Mouse (Mus musculus) limb, embryonic 12.5 days (tissue): ENCODE results near the gene Espn. TPM values are rescaled to one million over a fixed set of nuclear protein-coding genes. Genes with fewer than 3 reads are reported as not detected.

Experiments used
- ATAC-seq: fragments of 200-750 bp; cut with Nextera tagmentation; 2 replicates; pipeline ENCODE4 v1.8.0; 2017; ENCODE audit warnings: low read depth, moderate TSS enrichment; ENCODE audit not compliant: insufficient number of reproducible peaks, insufficient read depth, low FRiP score, low TSS enrichment
- H3K27ac ChIP-seq: fragments of 300-500 bp; sonication (generic); 2 replicates; pipeline ENCODE4 v1.5.1; 2016; ENCODE audit warnings: mild to moderate bottlenecking, moderate library complexity
- H3K27me3 ChIP-seq: fragments of 300-500 bp; sonication (generic); 2 replicates; pipeline ENCODE4 v1.6.1; 2016; ENCODE audit warnings: mild to moderate bottlenecking, moderate library complexity
- H3K36me3 ChIP-seq: fragments of 300-500 bp; sonication (generic); 2 replicates; pipeline ENCODE4 v1.6.1; 2016; ENCODE audit warnings: mild to moderate bottlenecking, moderate library complexity
- H3K4me1 ChIP-seq: fragments of 300-500 bp; sonication (generic); replicated peaks from 2 replicates; pipeline ENCODE4 v1.6.1; 2016
- H3K4me2 ChIP-seq: fragments of 300-500 bp; sonication (generic); 2 replicates; pipeline ENCODE4 v1.6.1; 2016; ENCODE audit warnings: mild to moderate bottlenecking, moderate library complexity
- H3K4me3 ChIP-seq: fragments of 300-500 bp; sonication (generic); replicated peaks from 2 replicates; pipeline ENCODE4 v1.5.1; 2016; ENCODE audit warnings: mild to moderate bottlenecking
- H3K9ac ChIP-seq: fragments of 300-500 bp; sonication (generic); replicated peaks from 2 replicates; pipeline ENCODE4 v1.6.1; 2016; ENCODE audit warnings: mild to moderate bottlenecking, moderate library complexity
- H3K9me3 ChIP-seq: fragments of 300-500 bp; sonication (generic); 2 replicates; pipeline ENCODE4 v1.6.1; 2016; ENCODE audit warnings: mild to moderate bottlenecking, moderate library complexity
- WGBS: fragments of 180-500 bp; shearing (Covaris S2); methylation state at CpG from one replicate; pipeline ENCODE4 v1.1.7; 2016; 5-methylcytosine and 5-hydroxymethylcytosine counted together
- polyA plus RNA-seq: library from polyadenylated mRNA; unstranded; fragments of >200 nt; fragmentation: Nextera tagmentation; extraction: Ambion mirVana; gene quantifications from 2 replicates; pipeline ENCODE4 v1.2.1, GENCODE M21; 2016

Espn gene
- polyA plus RNA-seq, 1 experiment from 2014 or later: 1.9 TPM

DNA sequence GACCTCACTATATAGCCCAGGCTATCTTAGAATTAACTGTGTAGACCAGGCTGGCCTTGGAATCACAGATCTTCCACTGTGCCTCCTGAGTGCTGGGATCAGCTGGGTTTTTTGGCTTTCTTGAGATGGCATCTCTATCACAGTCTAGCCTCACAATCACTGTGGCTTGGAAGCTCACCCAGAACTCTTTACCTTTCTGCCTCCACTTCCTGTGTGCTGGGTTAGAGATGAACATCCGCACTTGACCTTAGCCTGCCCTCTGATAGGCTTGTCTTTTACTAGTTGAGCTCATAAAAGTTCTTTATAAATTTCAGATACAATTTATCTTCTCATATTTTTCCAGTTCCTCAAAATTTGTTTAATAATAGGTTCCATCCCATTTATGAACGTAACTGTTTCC lies 36.5 kb upstream of the Espn start:
- WGBS: 96% methylated on average over 2 of the region's 2 CpGs
- Histone ChIP-seq H3K9ac (no peak overlapping the region), H3K27ac (no peak overlapping the region), H3K9me3 (no peaks in the 10 kb centered on the region), H3K4me1 (peaks cover 24% of the 10 kb centered on the region), H3K27me3 (no peaks in the 10 kb centered on the region), H3K4me2 (no peak overlapping the region), H3K4me3 (no peak overlapping the region), H3K36me3 (no peaks in the 10 kb centered on the region)
- ATAC-seq: no peak

DNA sequence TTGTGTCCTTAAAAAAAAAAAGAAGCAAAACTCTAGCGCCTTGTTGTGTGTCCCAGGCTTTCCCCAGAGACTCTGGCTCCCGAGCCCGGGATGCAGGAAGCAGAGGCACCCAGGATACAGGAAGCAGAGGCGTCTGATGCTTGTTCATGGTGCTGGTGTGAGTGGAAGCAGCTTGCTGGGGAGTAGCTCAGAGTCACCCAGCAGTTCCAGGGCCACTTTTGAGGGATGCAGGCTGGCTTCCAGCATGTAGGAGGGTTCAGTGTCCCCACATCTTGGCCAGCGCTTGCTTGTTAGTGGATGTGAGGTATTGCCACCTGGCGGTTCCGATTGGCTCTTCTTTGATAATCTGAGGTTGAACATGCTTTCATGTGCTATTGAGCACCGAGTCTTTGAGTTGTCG lies 35.0 kb upstream of the Espn start:
- Histone ChIP-seq H3K4me1 (peaks cover 24% of the 10 kb centered on the region), H3K4me2 (peak overlapping the region; percentile 58; the same call in 1 of the 2 replicates), H3K27me3 (no peaks in the 10 kb centered on the region), H3K36me3 (no peaks in the 10 kb centered on the region), H3K9ac (no peak overlapping the region), H3K4me3 (no peak overlapping the region), H3K27ac (no peak overlapping the region), H3K9me3 (no peaks in the 10 kb centered on the region)
- no peak for ATAC-seq
- WGBS: 88% methylated on average over 9 of the region's 9 CpGs

DNA sequence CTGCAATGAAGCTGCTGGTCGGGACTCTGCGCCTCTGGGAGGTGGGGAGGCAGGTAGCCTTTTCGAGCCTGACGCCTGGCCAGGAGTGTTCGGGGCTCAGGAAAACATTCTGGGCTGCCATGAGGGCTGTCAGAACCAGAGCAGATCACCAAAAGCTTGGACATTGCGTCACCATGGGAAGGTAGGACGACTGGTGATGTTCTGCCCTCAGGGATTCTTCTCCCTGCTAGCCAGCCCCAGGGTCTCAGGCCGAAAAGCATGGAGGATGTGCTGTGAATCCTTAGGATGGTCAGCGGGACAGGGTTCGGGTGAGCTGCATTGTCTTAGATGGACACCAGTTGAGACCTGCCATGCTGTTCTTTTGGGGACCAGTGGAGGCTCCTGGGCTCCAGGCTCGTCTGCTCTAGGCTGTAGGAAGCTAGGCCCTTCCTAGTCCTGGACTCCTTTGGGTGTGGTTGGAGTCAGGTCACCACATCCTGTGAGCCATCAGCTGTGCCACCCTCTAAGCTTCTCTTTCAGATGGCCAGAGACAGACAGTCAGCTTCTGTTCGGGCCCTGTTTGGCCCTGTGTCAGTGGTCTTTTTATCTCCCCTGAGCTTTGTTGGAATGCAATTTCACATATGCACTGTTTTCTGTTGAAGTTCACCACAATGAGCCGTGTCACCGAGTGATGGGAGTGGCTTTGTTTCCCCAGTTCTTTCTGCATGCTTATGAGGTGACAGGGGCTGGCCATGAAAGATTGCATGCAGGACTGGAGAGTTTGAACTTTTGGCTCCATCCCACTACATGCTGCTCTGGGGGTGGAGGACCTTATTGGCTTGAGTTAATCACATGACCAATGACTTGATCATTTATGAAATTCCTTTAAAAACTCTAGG lies 34.3 kb upstream of the Espn start:
- 45% methylated on average over 14 of the region's 14 CpGs for WGBS
- peak overlapping the region; percentile 92 for H3K27ac ChIP-seq
- peak overlapping the region; percentile 57 for H3K9ac ChIP-seq
- no peaks in the 10 kb centered on the region for H3K9me3 ChIP-seq
- peak overlapping the region; percentile 58 for H3K4me2 ChIP-seq
- H3K4me3 ChIP-seq: peak overlapping the region; percentile 27
- no peaks in the 10 kb centered on the region for H3K27me3 ChIP-seq
- H3K36me3 ChIP-seq: no peaks in the 10 kb centered on the region
- H3K4me1 ChIP-seq: peaks cover 24% of the 10 kb centered on the region
- ATAC-seq: no peak

GRCm38 (mm10) chr4:152185510-152186204 lies 33.5 kb upstream of the Espn start:
- peak; percentile 67 for ATAC-seq
- Histone ChIP-seq H3K27me3 (no peaks in the 10 kb centered on the region), H3K4me1 (peaks cover 24% of the 10 kb centered on the region), H3K27ac (peak overlapping the region; percentile 92), H3K9ac (peak overlapping the region; percentile 57), H3K4me2 (peak overlapping the region; percentile 58), H3K4me3 (peak overlapping the region; percentile 27), H3K36me3 (no peaks in the 10 kb centered on the region), H3K9me3 (no peaks in the 10 kb centered on the region)
- 4% methylated on average over 19 of the region's 19 CpGs for WGBS

GRCm38 (mm10) chr4:152185137-152185509 lies 33.0 kb upstream of the Espn start:
- H3K9ac ChIP-seq: peak overlapping the region; percentile 57; the same call in 1 of the 2 replicates
- H3K27ac ChIP-seq: peak overlapping the region; percentile 92
- no peaks in the 10 kb centered on the region for H3K9me3 ChIP-seq
- H3K36me3 ChIP-seq: no peaks in the 10 kb centered on the region
- H3K4me2 ChIP-seq: peak overlapping the region; percentile 58
- H3K27me3 ChIP-seq: peaks cover 2% of the 10 kb centered on the region; the same call in 1 of the 2 replicates
- H3K4me1 ChIP-seq: peaks cover 24% of the 10 kb centered on the region
- peak; percentile 64 for ATAC-seq
- 5% methylated on average over 3 of the region's 3 CpGs for WGBS
- peak overlapping the region; percentile 27; the same call in 1 of the 2 replicates for H3K4me3 ChIP-seq

- Histone ChIP-seq H3K4me3 (no peak overlapping the region), H3K27me3 (peaks cover 9% of the 10 kb centered on the region), H3K36me3 (no peaks in the 10 kb centered on the region), H3K4me1 (peaks cover 24% of the 10 kb centered on the region), H3K9ac (no peak overlapping the region), H3K4me2 (no peak overlapping the region), H3K9me3 (no peaks in the 10 kb centered on the region), H3K27ac (no peak overlapping the region)
- ATAC-seq: no peak
- WGBS: 59% methylated on average over 7 of the region's 7 CpGs
These were observed 32.3 kb upstream of the Espn start for GRCm38 (mm10) chr4:152184353-152185035.

GRCm38 (mm10) chr4:152182205-152182604 lies 30.0 kb upstream of the Espn start:
- H3K27ac ChIP-seq: no peak overlapping the region

GRCm38 (mm10) chr4:152179946-152180660 lies 27.9 kb upstream of the Espn start:
- Histone ChIP-seq H3K4me1 (peaks cover 19% of the 10 kb centered on the region), H3K27me3 (peaks cover 38% of the 10 kb centered on the region), H3K36me3 (no peaks in the 10 kb centered on the region), H3K27ac (no peak overlapping the region), H3K9ac (no peak overlapping the region), H3K4me3 (no peak overlapping the region), H3K4me2 (no peak overlapping the region), H3K9me3 (no peaks in the 10 kb centered on the region)
- no peak for ATAC-seq
- WGBS: 81% methylated on average over 16 of the region's 16 CpGs

More at GRCm38 (mm10) chr4:152182205-152182604, 30.0 kb upstream of the Espn start:
- H3K4me2 ChIP-seq: no peak overlapping the region
- H3K36me3 ChIP-seq: no peaks in the 10 kb centered on the region
- no peak overlapping the region for H3K9ac ChIP-seq
- peaks cover 23% of the 10 kb centered on the region for H3K27me3 ChIP-seq
- H3K4me1 ChIP-seq: peaks cover 40% of the 10 kb centered on the region
- H3K4me3 ChIP-seq: no peak overlapping the region
- 85% methylated on average over 10 of the region's 10 CpGs for whole genome bisulfite sequencing
- ATAC-seq: no peak
- no peaks in the 10 kb centered on the region for H3K9me3 ChIP-seq

DNA sequence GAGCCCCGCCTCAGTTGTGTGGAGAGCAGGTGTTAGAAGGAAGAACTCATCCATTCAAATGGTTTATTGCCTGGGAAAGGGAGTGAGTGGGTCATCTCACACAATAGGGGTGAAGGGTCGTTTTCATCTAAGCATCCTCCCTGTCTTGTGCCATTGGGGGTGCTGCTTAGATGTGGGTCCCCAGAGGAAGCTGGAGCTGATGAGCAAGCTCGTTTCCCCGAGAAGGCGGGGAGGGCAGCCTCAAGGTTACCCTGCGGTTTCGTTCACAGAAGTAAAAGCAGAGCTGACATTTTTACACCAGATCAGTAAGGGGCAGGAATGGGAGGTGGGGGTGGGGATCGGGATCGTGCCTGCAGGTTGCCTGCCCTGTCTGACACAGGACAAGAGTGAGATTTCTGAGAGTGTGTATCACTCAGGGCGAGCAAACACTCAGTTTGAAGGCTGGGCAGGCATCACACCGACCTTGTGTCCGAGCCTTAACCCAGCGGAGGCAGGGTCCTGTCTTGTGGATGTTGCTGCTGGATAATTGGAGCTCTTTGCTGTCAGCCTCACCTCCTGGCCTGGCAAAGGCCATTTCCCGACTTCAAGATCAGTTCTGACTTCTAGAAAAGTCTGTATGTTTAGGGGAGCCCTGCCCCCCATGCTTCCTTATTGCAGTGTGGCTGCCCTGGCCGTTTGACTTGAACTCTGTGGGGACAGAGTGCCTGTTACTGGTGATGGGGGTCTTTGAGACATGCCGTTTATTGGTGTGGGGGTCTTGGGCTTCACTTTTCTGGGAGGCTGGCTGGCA lies 26.9 kb upstream of the Espn start:
- Histone ChIP-seq H3K27me3 (peaks cover 47% of the 10 kb centered on the region), H3K9me3 (no peaks in the 10 kb centered on the region), H3K4me1 (peaks cover 17% of the 10 kb centered on the region), H3K4me2 (peak overlapping the region; percentile 97), H3K27ac (no peak overlapping the region), H3K36me3 (no peaks in the 10 kb centered on the region), H3K9ac (no peak overlapping the region), H3K4me3 (peak overlapping the region; percentile 64)
- WGBS: 25% methylated on average over 16 of the region's 16 CpGs
- no peak for ATAC-seq

DNA sequence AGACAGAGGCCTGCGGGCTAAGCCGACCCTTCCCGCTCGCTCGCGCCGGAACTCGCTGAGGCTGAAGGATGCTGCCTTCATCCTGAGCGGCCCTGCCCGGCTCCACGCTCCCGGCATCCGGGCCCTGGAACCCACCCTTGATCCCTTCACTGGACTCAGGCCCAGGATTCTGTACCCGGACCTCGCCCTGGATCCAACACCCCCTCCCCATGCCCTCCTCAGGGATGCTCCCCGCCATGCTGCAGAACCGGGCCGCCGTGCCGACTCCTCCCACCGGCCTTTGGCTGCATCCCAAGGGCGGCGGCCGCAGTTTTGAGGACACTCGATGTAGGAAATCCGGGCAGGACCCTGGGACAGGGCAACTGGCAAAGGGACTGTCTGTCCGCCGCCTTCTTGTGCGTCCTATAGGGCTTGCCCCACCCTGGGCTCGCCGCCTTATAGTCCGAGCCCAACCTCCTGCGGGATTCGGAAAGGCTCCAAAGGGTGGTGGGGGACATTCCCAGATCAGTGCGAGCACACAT lies 26.2 kb upstream of the Espn start:
- Histone ChIP-seq H3K4me3 (peak overlapping the region; percentile 64), H3K36me3 (no peaks in the 10 kb centered on the region), H3K27ac (no peak overlapping the region), H3K9me3 (no peaks in the 10 kb centered on the region), H3K27me3 (peaks cover 48% of the 10 kb centered on the region), H3K9ac (peak overlapping the region; percentile 55), H3K4me1 (peaks cover 17% of the 10 kb centered on the region), H3K4me2 (peak overlapping the region; percentile 97)
- peak; percentile 44 for ATAC-seq
- WGBS: 1% methylated on average over 35 of the region's 35 CpGs
